Mouse (Mus musculus) midbrain, embryonic 12.5 days (tissue): ENCODE results near the gene Kif26b. TPM values are rescaled to one million over a fixed set of nuclear protein-coding genes. Genes with fewer than 3 reads are reported as not detected.

Experiments
- ATAC-seq: fragments of 200-750 bp; cut with Nextera tagmentation; 2 replicates; pipeline ENCODE4 v1.8.0; 2017; ENCODE audit warnings: low read depth, moderate TSS enrichment, moderate library complexity; ENCODE audit not compliant: low FRiP score
- H3K27ac ChIP-seq: fragments of 300-500 bp; sonication (generic); replicated peaks from 2 replicates; pipeline ENCODE4 v1.5.1; 2016; ENCODE audit warnings: mild to moderate bottlenecking
- H3K27me3 ChIP-seq: fragments of 300-500 bp; sonication (generic); 2 replicates; pipeline ENCODE4 v1.6.1; 2016; ENCODE audit warnings: mild to moderate bottlenecking
- H3K36me3 ChIP-seq: fragments of 300-500 bp; sonication (generic); 2 replicates; pipeline ENCODE4 v1.6.1; 2016
- H3K4me1 ChIP-seq: fragments of 300-500 bp; sonication (generic); 2 replicates; pipeline ENCODE4 v1.6.1; 2016
- H3K4me2 ChIP-seq: fragments of 300-500 bp; sonication (generic); replicated peaks from 2 replicates; pipeline ENCODE4 v1.6.1; 2016; ENCODE audit warnings: mild to moderate bottlenecking, moderate library complexity
- H3K4me3 ChIP-seq: fragments of 300-500 bp; sonication (generic); 2 replicates; pipeline ENCODE4 v1.5.1; 2016; ENCODE audit warnings: mild to moderate bottlenecking
- H3K9ac ChIP-seq: fragments of 300-500 bp; sonication (generic); replicated peaks from 2 replicates; pipeline ENCODE4 v1.6.1; 2016; ENCODE audit warnings: mild to moderate bottlenecking, moderate library complexity
- H3K9me3 ChIP-seq: fragments of 300-500 bp; sonication (generic); 2 replicates; pipeline ENCODE4 v1.6.1; 2016; ENCODE audit warnings: mild to moderate bottlenecking
- WGBS: fragments of 180-500 bp; shearing (Covaris S2); methylation state at CpG from one replicate; pipeline ENCODE4 v1.1.7; 2016; 5-methylcytosine and 5-hydroxymethylcytosine counted together
- polyA plus RNA-seq: library from polyadenylated mRNA; unstranded; fragments of >200 nt; fragmentation: Nextera tagmentation; extraction: Ambion mirVana; gene quantifications from 2 replicates; pipeline ENCODE4 v1.2.1, GENCODE M21; 2016

Kif26b gene
- polyA plus RNA-seq, 1 experiment from 2014 or later: 8.8 TPM

GRCm38 (mm10) chr1:178769988-178770387 is 241.1 kb downstream of the Kif26b start:
- WGBS: 90% methylated on average over 6 of the region's 6 CpGs
- no peak overlapping the region for H3K27ac ChIP-seq
- H3K4me3 ChIP-seq: no peak overlapping the region
- ATAC-seq: no peak
- no peaks in the 10 kb centered on the region for H3K4me1 ChIP-seq
- H3K27me3 ChIP-seq: no peaks in the 10 kb centered on the region
- no peaks in the 10 kb centered on the region for H3K36me3 ChIP-seq
- no peak overlapping the region for H3K4me2 ChIP-seq
- H3K9me3 ChIP-seq: no peaks in the 10 kb centered on the region
- no peak overlapping the region for H3K9ac ChIP-seq

GRCm38 (mm10) chr1:178770626-178771362 is 241.9 kb downstream of the Kif26b start:
- Histone ChIP-seq H3K27ac (no peak overlapping the region), H3K4me3 (no peak overlapping the region), H3K4me1 (no peaks in the 10 kb centered on the region), H3K9me3 (no peaks in the 10 kb centered on the region), H3K9ac (no peak overlapping the region), H3K4me2 (no peak overlapping the region), H3K27me3 (no peaks in the 10 kb centered on the region), H3K36me3 (no peaks in the 10 kb centered on the region)
- 67% methylated on average over 6 of the region's 7 CpGs for WGBS
- ATAC-seq: no peak

DNA sequence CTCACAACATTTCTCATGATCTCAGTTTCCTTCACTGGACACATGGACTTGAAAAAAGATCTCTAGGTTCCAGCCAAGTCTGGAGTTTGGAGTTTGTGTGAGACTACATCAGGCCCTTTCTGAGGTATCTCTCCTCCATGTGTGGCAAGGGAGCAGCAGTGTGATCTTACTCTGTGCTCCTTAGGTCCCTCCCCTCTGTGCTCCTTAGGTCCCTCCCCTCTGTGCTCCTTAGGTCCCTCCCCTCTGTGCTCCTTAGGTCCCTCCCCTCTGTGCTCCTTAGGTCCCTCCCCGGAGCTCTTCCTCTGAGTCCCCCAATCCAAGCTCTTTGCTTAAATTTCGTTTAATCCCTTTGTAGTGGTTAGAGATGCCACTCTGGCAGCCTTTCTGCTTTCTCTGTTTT is 250.8 kb downstream of the Kif26b start:
- Histone ChIP-seq H3K9me3 (no peaks in the 10 kb centered on the region), H3K36me3 (no peaks in the 10 kb centered on the region), H3K27me3 (no peaks in the 10 kb centered on the region), H3K4me1 (no peaks in the 10 kb centered on the region), H3K27ac (no peak overlapping the region), H3K9ac (no peak overlapping the region), H3K4me3 (no peak overlapping the region), H3K4me2 (no peak overlapping the region)
- ATAC-seq: no peak
- 16% methylated on average over 2 of the region's 2 CpGs for WGBS

GRCm38 (mm10) chr1:178784043-178784442 is 255.1 kb downstream of the Kif26b start:
- ATAC-seq: no peak
- no peak overlapping the region for H3K9ac ChIP-seq
- no peaks in the 10 kb centered on the region for H3K36me3 ChIP-seq
- no peaks in the 10 kb centered on the region for H3K4me1 ChIP-seq
- H3K4me2 ChIP-seq: no peak overlapping the region
- no peak overlapping the region for H3K4me3 ChIP-seq
- H3K27ac ChIP-seq: no peak overlapping the region
- no peaks in the 10 kb centered on the region for H3K9me3 ChIP-seq
- H3K27me3 ChIP-seq: no peaks in the 10 kb centered on the region
- WGBS: 96% methylated on average over 6 of the region's 6 CpGs

DNA sequence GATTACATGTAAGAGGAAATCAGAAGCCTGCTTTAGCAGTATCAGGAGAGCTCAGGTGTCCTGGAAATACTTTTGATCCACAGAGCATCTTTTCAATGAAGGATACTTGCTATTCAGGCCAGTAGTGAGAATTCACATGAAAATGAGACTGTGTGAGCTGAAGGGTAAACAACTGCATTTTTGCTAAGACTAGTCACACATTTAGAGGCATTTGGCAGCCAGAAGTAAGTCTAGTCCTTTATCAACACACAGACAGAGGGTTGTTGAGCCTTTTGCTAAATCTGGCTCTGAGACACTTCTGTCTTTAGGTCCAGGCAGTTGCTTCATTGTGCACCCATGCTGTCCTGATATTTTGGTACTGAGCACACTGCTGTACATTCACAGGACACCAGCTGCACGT is 262.3 kb downstream of the Kif26b start:
- H3K9ac ChIP-seq: no peak overlapping the region
- H3K4me3 ChIP-seq: no peak overlapping the region
- no peak overlapping the region for H3K4me2 ChIP-seq
- H3K27me3 ChIP-seq: no peaks in the 10 kb centered on the region
- no peak for ATAC-seq
- no peaks in the 10 kb centered on the region for H3K36me3 ChIP-seq
- H3K27ac ChIP-seq: no peak overlapping the region
- H3K9me3 ChIP-seq: no peaks in the 10 kb centered on the region
- WGBS: 65% methylated on average over 1 of the region's 1 CpGs
- H3K4me1 ChIP-seq: no peaks in the 10 kb centered on the region

- 0 out of 2 replicates have a peak, but pooled peaks cover 4% of the 10 kb centered on the region for H3K27me3 ChIP-seq
- H3K4me2 ChIP-seq: no peak overlapping the region
- H3K9me3 ChIP-seq: no peaks in the 10 kb centered on the region
- no peak for ATAC-seq
- no peak overlapping the region for H3K27ac ChIP-seq
- no peak overlapping the region for H3K4me3 ChIP-seq
- H3K9ac ChIP-seq: no peak overlapping the region
- no peaks in the 10 kb centered on the region for H3K36me3 ChIP-seq
- WGBS: 89% methylated on average over 5 of the region's 5 CpGs
- H3K4me1 ChIP-seq: no peaks in the 10 kb centered on the region
Measured at GRCm38 (mm10) chr1:178792726-178793125, 263.8 kb downstream of the Kif26b start.

DNA sequence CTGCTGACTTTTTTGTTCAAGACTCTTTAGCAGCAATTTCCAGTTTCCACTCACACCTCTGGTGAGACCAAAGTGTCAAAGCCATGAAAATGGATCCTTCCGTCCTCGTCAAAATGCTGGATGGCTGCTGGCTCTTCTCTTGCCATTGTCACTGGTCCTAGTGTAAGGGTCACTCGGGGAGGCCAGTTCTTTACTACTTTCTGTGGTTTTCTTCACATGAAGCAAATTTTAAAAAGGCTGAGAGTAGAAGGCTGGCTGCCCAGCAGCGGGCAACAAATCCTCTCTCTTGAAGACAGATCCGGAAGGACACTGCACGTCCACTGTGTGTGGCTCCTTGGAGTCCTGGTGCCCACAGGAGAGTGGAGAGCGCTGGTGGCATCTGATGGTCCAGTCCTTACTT is 265.9 kb downstream of the Kif26b start:
- Histone ChIP-seq H3K4me1 (peaks cover 7% of the 10 kb centered on the region; the same call in 1 of the 2 replicates), H3K27me3 (0 out of 2 replicates have a peak, but pooled peaks cover 5% of the 10 kb centered on the region), H3K9me3 (no peaks in the 10 kb centered on the region), H3K4me3 (no peak overlapping the region), H3K9ac (no peak overlapping the region), H3K27ac (no peak overlapping the region), H3K36me3 (no peaks in the 10 kb centered on the region), H3K4me2 (no peak overlapping the region)
- ATAC-seq: no peak
- 90% methylated on average over 7 of the region's 7 CpGs for WGBS

DNA sequence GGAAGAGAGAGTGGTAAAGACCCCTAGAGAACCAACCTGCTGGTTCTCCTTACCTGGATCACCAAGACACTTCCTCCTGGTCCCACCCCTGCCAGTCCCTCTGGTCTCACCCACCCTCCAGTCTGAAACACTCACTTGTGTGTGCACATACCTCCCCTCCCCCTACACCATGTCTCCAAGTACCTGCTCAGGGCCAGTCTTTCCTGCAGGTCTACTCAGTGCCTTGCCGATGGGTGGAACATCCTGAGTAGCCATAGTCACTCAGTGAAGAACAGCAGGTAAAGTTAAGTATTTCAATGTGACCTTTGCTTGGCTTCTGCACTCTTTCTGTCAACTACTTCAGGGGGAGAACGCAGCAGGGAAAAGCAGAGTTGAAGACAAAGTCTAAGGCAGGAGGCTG is 268.5 kb downstream of the Kif26b start:
- Histone ChIP-seq H3K4me3 (no peak overlapping the region), H3K27ac (no peak overlapping the region), H3K9me3 (no peaks in the 10 kb centered on the region), H3K27me3 (0 out of 2 replicates have a peak, but pooled peaks cover 5% of the 10 kb centered on the region), H3K4me2 (no peak overlapping the region), H3K4me1 (peaks cover 7% of the 10 kb centered on the region; the same call in 1 of the 2 replicates), H3K36me3 (no peaks in the 10 kb centered on the region), H3K9ac (no peak overlapping the region)
- WGBS: 82% methylated on average over 2 of the region's 2 CpGs
- no peak for ATAC-seq

DNA sequence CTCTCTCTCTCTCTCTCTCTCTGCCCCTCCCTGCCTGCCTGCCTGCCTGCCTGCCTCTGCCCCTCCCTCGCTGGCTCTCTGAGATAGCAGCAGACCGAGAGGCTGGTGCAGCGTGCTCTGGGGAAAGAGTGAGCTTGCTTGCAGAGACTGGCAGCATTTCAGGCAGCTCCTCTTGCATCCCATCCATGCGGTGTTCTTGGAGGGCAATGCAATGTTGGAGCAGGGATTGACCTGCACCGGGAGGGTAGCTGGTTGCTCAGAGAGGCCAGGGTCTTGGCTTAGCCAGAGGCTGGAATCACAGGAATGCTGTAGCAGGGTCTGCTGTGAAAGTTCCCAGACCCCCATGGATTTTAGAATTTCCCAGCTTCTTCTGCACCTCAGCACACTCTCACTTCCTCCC is 269.4 kb downstream of the Kif26b start:
- H3K4me3 ChIP-seq: peak overlapping the region; percentile 20
- no peaks in the 10 kb centered on the region for H3K36me3 ChIP-seq
- 0 out of 2 replicates have a peak, but pooled peaks cover 5% of the 10 kb centered on the region for H3K27me3 ChIP-seq
- WGBS: 8% methylated on average over 5 of the region's 5 CpGs
- peaks cover 10% of the 10 kb centered on the region; the same call in 1 of the 2 replicates for H3K4me1 ChIP-seq
- no peak for ATAC-seq
- peak overlapping the region; percentile 31 for H3K4me2 ChIP-seq
- 0 out of 2 replicates have a peak overlapping the region, but pooled peaks have one; percentile 30 for H3K27ac ChIP-seq
- H3K9me3 ChIP-seq: no peaks in the 10 kb centered on the region
- H3K9ac ChIP-seq: no peak overlapping the region

DNA sequence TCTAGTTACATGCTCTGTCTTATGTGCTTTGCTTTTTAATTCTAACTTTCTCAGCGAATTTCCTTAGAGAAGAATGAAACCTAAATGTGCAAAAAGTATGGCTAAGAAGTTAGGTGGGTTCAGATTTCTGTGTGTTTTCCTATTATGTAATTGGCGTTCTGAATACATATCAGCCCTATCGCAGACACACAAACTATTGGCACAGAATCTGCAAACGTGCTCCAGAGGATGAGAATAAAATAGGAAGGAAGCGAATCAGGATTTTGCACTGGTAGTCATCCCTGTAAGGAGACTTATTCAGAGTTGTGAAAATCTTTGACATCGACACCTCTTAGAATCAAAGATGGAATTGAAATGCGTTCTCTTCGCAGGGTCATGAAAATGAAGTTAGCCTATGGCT is 270.0 kb downstream of the Kif26b start:
- no peak for ATAC-seq
- Histone ChIP-seq H3K4me3 (0 out of 2 replicates have a peak overlapping the region, but pooled peaks have one; percentile 20), H3K9ac (no peak overlapping the region), H3K4me2 (peak overlapping the region; percentile 31), H3K4me1 (peaks cover 10% of the 10 kb centered on the region; the same call in 1 of the 2 replicates), H3K9me3 (no peaks in the 10 kb centered on the region), H3K27ac (no peak overlapping the region), H3K27me3 (0 out of 2 replicates have a peak, but pooled peaks cover 5% of the 10 kb centered on the region), H3K36me3 (no peaks in the 10 kb centered on the region)
- WGBS: 77% methylated on average over 8 of the region's 8 CpGs

GRCm38 (mm10) chr1:178799836-178800552 is 271.1 kb downstream of the Kif26b start:
- no peak overlapping the region for H3K4me2 ChIP-seq
- no peak overlapping the region for H3K4me3 ChIP-seq
- no peak overlapping the region for H3K9ac ChIP-seq
- 0 out of 2 replicates have a peak, but pooled peaks cover 5% of the 10 kb centered on the region for H3K27me3 ChIP-seq
- H3K27ac ChIP-seq: no peak overlapping the region
- H3K36me3 ChIP-seq: no peaks in the 10 kb centered on the region
- ATAC-seq: no peak
- WGBS: 73% methylated on average over 11 of the region's 11 CpGs
- peaks cover 10% of the 10 kb centered on the region; the same call in 1 of the 2 replicates for H3K4me1 ChIP-seq
- no peaks in the 10 kb centered on the region for H3K9me3 ChIP-seq

- 46% methylated on average over 3 of the region's 3 CpGs for whole genome bisulfite sequencing
- H3K27me3 ChIP-seq: no peaks in the 10 kb centered on the region
- no peaks in the 10 kb centered on the region for H3K36me3 ChIP-seq
- no peak overlapping the region for H3K4me3 ChIP-seq
- ATAC-seq: no peak
- no peak overlapping the region for H3K4me2 ChIP-seq
- H3K9ac ChIP-seq: no peak overlapping the region
- H3K4me1 ChIP-seq: peaks cover 10% of the 10 kb centered on the region; the same call in 1 of the 2 replicates
- H3K9me3 ChIP-seq: no peaks in the 10 kb centered on the region
- no peak overlapping the region for H3K27ac ChIP-seq
Measured at GRCm38 (mm10) chr1:178803155-178803554, 274.2 kb downstream of the Kif26b start.
